23 mouse cellular contexts compared by ENCODE assay signal in genomic region chr6:48737053-48737452, GRCm38 (mm10). TPM values are rescaled to one million over a fixed set of nuclear protein-coding genes. Genes with fewer than 3 reads are reported as not detected.
DNase-seq lines count a peak whose midpoint lies in the region; ATAC-seq and TF ChIP-seq lines count a peak whose summit lies in the region.
"Had no signal": no experiment of that assay in that cellular context is flagged by ENCODE, and none has a peak within 500 bp of the region (broad histone marks: within the 10 kb centered on the region; RNA-seq: fewer than 3 reads in every experiment).

No protein-coding gene starts in this region.

- peak; percentile 60 for ATAC-seq in megakaryocyte progenitor cell, adult 5-6 weeks (replicated peaks; ENCODE audit: poor library complexity)
- ATAC-seq in forebrain, embryonic 11.5 days (replicated peaks; ENCODE audit: low FRiP score): no peak
- ATAC-seq in forebrain, embryonic 15.5 days (replicated peaks): no peak
- ATAC-seq: forebrain, embryonic 13.5 days; hindbrain, embryonic 16.5 days; inflammation-experienced regulatory T-cells, adult 6 months had no signal

- peak overlapping the region; percentile 93 for H3K27ac ChIP-seq in thymus, adult 2 months (ENCODE audit: control insufficient read depth, insufficient read depth, low read length)
- H3K27ac ChIP-seq in bone marrow, adult 2 months (ENCODE audit: control insufficient read depth, insufficient read depth, low read depth, low read length, poor library complexity): peak overlapping the region; percentile 14; the same call in 1 of the 2 replicates
- no peak overlapping the region for H3K27ac ChIP-seq in forebrain, embryonic 11.5 days (ENCODE audit: low read depth, low read length)
- H3K27ac ChIP-seq in forebrain, embryonic 15.5 days (replicated peaks): no peak overlapping the region
- H3K27ac ChIP-seq: embryonic facial prominence, embryonic 13.5 days; forebrain, embryonic 13.5 days; gastrocnemius, adult 2 months; heart, embryonic 13.5 days; hindbrain, embryonic 12.5 days had no signal

- H3K4me3 ChIP-seq in thymus, adult 2 months (ENCODE audit: control insufficient read depth, insufficient read depth, low read length): no peak overlapping the region
- H3K4me3 ChIP-seq in bone marrow, adult 2 months (replicated peaks; ENCODE audit: control insufficient read depth, low read depth, low read length): no peak overlapping the region
- no peak overlapping the region for H3K4me3 ChIP-seq in forebrain, embryonic 11.5 days (ENCODE audit: low read depth, low read length)
- no peak overlapping the region for H3K4me3 ChIP-seq in forebrain, embryonic 15.5 days
- H3K4me3 ChIP-seq: embryonic facial prominence, embryonic 13.5 days; forebrain, embryonic 13.5 days; gastrocnemius, adult 2 months; heart, embryonic 13.5 days; hindbrain, embryonic 12.5 days had no signal

- 4% methylated on average over 2 of the region's 2 CpGs for WGBS in thymus, adult 2 months
- 3% methylated on average over 2 of the region's 2 CpGs for WGBS in bone marrow, adult 2 months
- WGBS in forebrain, embryonic 11.5 days: 84% methylated on average over 2 of the region's 2 CpGs
- WGBS in forebrain, embryonic 15.5 days: 78% methylated on average over 2 of the region's 2 CpGs

- no peak for TF ChIP-seq POLR2A in thymus, adult 2 months (IDR thresholded peaks at IDR 0.05; ENCODE audit: control insufficient read depth, extremely low read depth, insufficient read depth, low read length, poor library complexity)
- TF ChIP-seq POLR2A in bone marrow, adult 2 months (IDR thresholded peaks at IDR 0.05; ENCODE audit: borderline replicate concordance, control insufficient read depth, low read depth, low read length): no peak

- no peak for TF ChIP-seq CTCF in thymus, adult 2 months (IDR thresholded peaks at IDR 0.05; ENCODE audit: borderline replicate concordance, control insufficient read depth, extremely low read depth, insufficient read depth, low read length, poor library complexity)
- TF ChIP-seq CTCF in bone marrow, adult 2 months (IDR thresholded peaks at IDR 0.05; ENCODE audit: control insufficient read depth, insufficient read depth, low read length): no peak

- H3K27me3 ChIP-seq in thymus, adult 2 months (ENCODE audit: control insufficient read depth, insufficient read depth, low read length): no peaks in the 10 kb centered on the region
- H3K27me3 ChIP-seq in forebrain, embryonic 11.5 days (ENCODE audit: control insufficient read depth, insufficient read depth, low read length): peaks cover 8% of the 10 kb centered on the region; the same call in 1 of the 2 replicates
- H3K27me3 ChIP-seq in forebrain, embryonic 15.5 days: peaks cover 7% of the 10 kb centered on the region; the same call in 1 of the 2 replicates

- H3K9ac ChIP-seq in forebrain, embryonic 11.5 days (ENCODE audit: low read length): no peak overlapping the region
- no peak overlapping the region for H3K9ac ChIP-seq in forebrain, embryonic 15.5 days (replicated peaks)
- H3K9ac ChIP-seq: embryonic facial prominence, embryonic 13.5 days; forebrain, embryonic 13.5 days; heart, embryonic 13.5 days; hindbrain, embryonic 12.5 days had no signal

- peaks cover 2% of the 10 kb centered on the region for H3K36me3 ChIP-seq in thymus, adult 2 months (ENCODE audit: control insufficient read depth, insufficient read depth, low read length)
- H3K36me3 ChIP-seq in forebrain, embryonic 11.5 days (ENCODE audit: control insufficient read depth, insufficient read depth, low read length): no peaks in the 10 kb centered on the region
- no peaks in the 10 kb centered on the region for H3K36me3 ChIP-seq in forebrain, embryonic 15.5 days
- H3K36me3 ChIP-seq: embryonic facial prominence, embryonic 13.5 days; heart, embryonic 13.5 days; hindbrain, embryonic 12.5 days had no signal

- DNase-seq in thymus, adult 2 months: no peak
- no peak for DNase-seq in thymus, postnatal 0 days (ENCODE audit: low spot score)
- DNase-seq in forebrain, embryonic 11.5 days (ENCODE audit: low spot score): no peak
- DNase-seq in thymus, adult 18-20 months: no peak
- DNase-seq: adrenal gland, postnatal 10 days; cerebellum, adult 11-12 months; cerebellum, adult 9-10 months; cerebellum, postnatal 25 days; gastrocnemius, adult 2 months; gastrocnemius, postnatal 25 days; heart, postnatal 4 days had no signal

- no peak overlapping the region for H3K4me2 ChIP-seq in forebrain, embryonic 11.5 days (ENCODE audit: low read depth, low read length, severe bottlenecking)
- H3K4me2 ChIP-seq in forebrain, embryonic 15.5 days (replicated peaks): no peak overlapping the region
- H3K4me2 ChIP-seq: embryonic facial prominence, embryonic 13.5 days; forebrain, embryonic 13.5 days; heart, embryonic 13.5 days; hindbrain, embryonic 12.5 days had no signal

- H3K4me1 ChIP-seq in thymus, adult 2 months (replicated peaks; ENCODE audit: control insufficient read depth, insufficient read depth, low read length): peaks cover 28% of the 10 kb centered on the region
- peaks cover 1% of the 10 kb centered on the region; the same call in 1 of the 2 replicates for H3K4me1 ChIP-seq in bone marrow, adult 2 months (ENCODE audit: control insufficient read depth, insufficient read depth, low read length)
- no peaks in the 10 kb centered on the region for H3K4me1 ChIP-seq in forebrain, embryonic 11.5 days (replicated peaks; ENCODE audit: control insufficient read depth, insufficient read depth, low read length)
- H3K4me1 ChIP-seq in forebrain, embryonic 15.5 days: no peaks in the 10 kb centered on the region
- H3K4me1 ChIP-seq: embryonic facial prominence, embryonic 13.5 days; forebrain, embryonic 13.5 days had no signal

- no peaks in the 10 kb centered on the region for H3K9me3 ChIP-seq in forebrain, embryonic 11.5 days (ENCODE audit: control insufficient read depth, low read length)
- no peaks in the 10 kb centered on the region for H3K9me3 ChIP-seq in forebrain, embryonic 15.5 days
- H3K9me3 ChIP-seq: embryonic facial prominence, embryonic 13.5 days; forebrain, embryonic 13.5 days; heart, embryonic 13.5 days; hindbrain, embryonic 12.5 days had no signal

RNA-seq across cellular contexts. Expression of gene Gimap1, which starts 1.8 kb away (rescaled TPM):
- 94.7 and 98.1 TPM in 2 replicates for polyA plus RNA-seq in thymus, adult 2 months (2012; rRNA removed)
- 148 and 170 TPM in 2 replicates for polyA plus RNA-seq in thymus, postnatal 0 days (2015; fragmentation: Nextera tagmentation; extraction: Ambion mirVana)
- polyA plus RNA-seq in bone marrow, adult 2 months (2011; ENCODE audit: insufficient read depth, insufficient read length, low replicate concordance, missing spikeins): 19.3 and 26.4 TPM in 2 replicates
- total RNA-seq in megakaryocyte progenitor cell, adult 5-6 weeks (2015): 1.2 and 5.1 TPM in 2 replicates
- 3.7 and 9.1 TPM in 2 replicates for total RNA-seq in megakaryocyte progenitor cell, adult 5-6 weeks (2017)
- 5.4 and 6.4 TPM in 2 replicates for polyA plus RNA-seq in forebrain, embryonic 11.5 days (2014; fragmentation: Nextera tagmentation; extraction: Ambion mirVana)
- polyA plus RNA-seq in forebrain, embryonic 15.5 days (2015; fragmentation: Nextera tagmentation; extraction: Ambion mirVana): 4.1 and 4.6 TPM in 2 replicates

RNA-seq across cellular contexts. Expression of gene Gimap5, which starts 8.9 kb away (rescaled TPM):
- polyA plus RNA-seq in thymus, adult 2 months (2012; rRNA removed): 34.0 and 35.3 TPM in 2 replicates
- 23.7 and 29.6 TPM in 2 replicates for polyA plus RNA-seq in thymus, postnatal 0 days (2015; fragmentation: Nextera tagmentation; extraction: Ambion mirVana)
- 4.7 and 7.9 TPM in 2 replicates for polyA plus RNA-seq in bone marrow, adult 2 months (2011; ENCODE audit: insufficient read depth, insufficient read length, low replicate concordance, missing spikeins)
- total RNA-seq in megakaryocyte progenitor cell, adult 5-6 weeks (2015): 0.07 and 1.1 TPM in 2 replicates
- total RNA-seq in megakaryocyte progenitor cell, adult 5-6 weeks (2017): 0.08 and 2.0 TPM in 2 replicates
- polyA plus RNA-seq in forebrain, embryonic 11.5 days (2014; fragmentation: Nextera tagmentation; extraction: Ambion mirVana): 0.71 and 1.5 TPM in 2 replicates
- 0.86 and 1.2 TPM in 2 replicates for polyA plus RNA-seq in forebrain, embryonic 15.5 days (2015; fragmentation: Nextera tagmentation; extraction: Ambion mirVana)

RNA-seq across cellular contexts. Expression of gene Gimap7, which starts 18.6 kb away (rescaled TPM):
- 3.8 and 6.3 TPM in 2 replicates for polyA plus RNA-seq in thymus, adult 2 months (2012; rRNA removed)
- polyA plus RNA-seq in thymus, postnatal 0 days (2015; fragmentation: Nextera tagmentation; extraction: Ambion mirVana): 6.5 and 6.7 TPM in 2 replicates
- polyA plus RNA-seq in bone marrow, adult 2 months (2011; ENCODE audit: insufficient read depth, insufficient read length, low replicate concordance, missing spikeins): 3.6 and 5.2 TPM in 2 replicates
- total RNA-seq in megakaryocyte progenitor cell, adult 5-6 weeks (2015): 0.22 TPM in 1 of 2 replicates, not detected in the other
- 0.29 and 1.3 TPM in 2 replicates for total RNA-seq in megakaryocyte progenitor cell, adult 5-6 weeks (2017)
- not detected in 2 replicates for polyA plus RNA-seq in forebrain, embryonic 11.5 days (2014; fragmentation: Nextera tagmentation; extraction: Ambion mirVana)
- polyA plus RNA-seq in forebrain, embryonic 15.5 days (2015; fragmentation: Nextera tagmentation; extraction: Ambion mirVana): not detected in 2 replicates
- total RNA-seq: adrenal gland, postnatal 4 days; ES-E14; gastrocnemius, adult 2 months; gastrocnemius, postnatal 25 days; heart, postnatal 4 days had no signal
- polyA plus RNA-seq: embryonic facial prominence, embryonic 13.5 days; forebrain, embryonic 13.5 days; heart, embryonic 13.5 days; heart, postnatal 0 days; hindbrain, embryonic 12.5 days; hindbrain, embryonic 16.5 days had no signal

RNA-seq across cellular contexts. Expression of gene Gm28053, which starts 18.6 kb away (rescaled TPM):
- polyA plus RNA-seq in thymus, adult 2 months (2012; rRNA removed): 0.36 and 0.88 TPM in 2 replicates
- polyA plus RNA-seq in thymus, postnatal 0 days (2015; fragmentation: Nextera tagmentation; extraction: Ambion mirVana): 11.0 and 13.9 TPM in 2 replicates
- 15.2 TPM in 1 of 2 replicates, not detected in the other for polyA plus RNA-seq in bone marrow, adult 2 months (2011; ENCODE audit: insufficient read depth, insufficient read length, low replicate concordance, missing spikeins)
- total RNA-seq in megakaryocyte progenitor cell, adult 5-6 weeks (2015): not detected in 2 replicates
- 20.7 and 26.7 TPM in 2 replicates for total RNA-seq in megakaryocyte progenitor cell, adult 5-6 weeks (2017)
- 0.94 TPM in 1 of 2 replicates, not detected in the other for polyA plus RNA-seq in forebrain, embryonic 11.5 days (2014; fragmentation: Nextera tagmentation; extraction: Ambion mirVana)
- polyA plus RNA-seq in forebrain, embryonic 15.5 days (2015; fragmentation: Nextera tagmentation; extraction: Ambion mirVana): 1.2 TPM in 1 of 2 replicates, not detected in the other
- total RNA-seq: ES-E14; gastrocnemius, postnatal 25 days had no signal

RNA-seq across cellular contexts. Expression of gene Gimap6, which starts 29.0 kb away (rescaled TPM):
- polyA plus RNA-seq in thymus, adult 2 months (2012; rRNA removed): 72.9 and 82.4 TPM in 2 replicates
- 184 TPM in 2 replicates for polyA plus RNA-seq in thymus, postnatal 0 days (2015; fragmentation: Nextera tagmentation; extraction: Ambion mirVana)
- polyA plus RNA-seq in bone marrow, adult 2 months (2011; ENCODE audit: insufficient read depth, insufficient read length, low replicate concordance, missing spikeins): 45.1 and 77.9 TPM in 2 replicates
- 2.5 and 6.7 TPM in 2 replicates for total RNA-seq in megakaryocyte progenitor cell, adult 5-6 weeks (2015)
- 3.5 and 15.6 TPM in 2 replicates for total RNA-seq in megakaryocyte progenitor cell, adult 5-6 weeks (2017)
- 7.1 and 8.7 TPM in 2 replicates for polyA plus RNA-seq in forebrain, embryonic 11.5 days (2014; fragmentation: Nextera tagmentation; extraction: Ambion mirVana)
- 5.7 and 5.8 TPM in 2 replicates for polyA plus RNA-seq in forebrain, embryonic 15.5 days (2015; fragmentation: Nextera tagmentation; extraction: Ambion mirVana)

Comparison
In these comparisons a context has a peak if more than half of its experiments do, and no peak if none do; other contexts are left out.
1. H3K27ac ChIP-seq: peak in thymus, adult 2 months (single experiment) and bone marrow, adult 2 months (single experiment); none in forebrain, embryonic 11.5 days (single experiment) and forebrain, embryonic 15.5 days (single experiment).